Mouse (Mus musculus) kidney, adult 2 months (tissue): ENCODE results near the gene Stk19.

Source experiments
- CTCF ChIP-seq: fragments of 200-500 bp; conservative IDR thresholded peaks from 2 replicates; pipeline ENCODE4 v1.5.1; 2011; ENCODE audit warnings: low read depth, mild to moderate bottlenecking, control low read depth, low read length, moderate library complexity, mixed read lengths; ENCODE audit not compliant: insufficient read depth, insufficient read length
- POLR2A ChIP-seq: fragments of 200-500 bp; IDR thresholded peaks from one replicate; pipeline ENCODE4 v1.6.1; 2011; ENCODE audit warnings: low read depth, low read length, control low read depth

DNA sequence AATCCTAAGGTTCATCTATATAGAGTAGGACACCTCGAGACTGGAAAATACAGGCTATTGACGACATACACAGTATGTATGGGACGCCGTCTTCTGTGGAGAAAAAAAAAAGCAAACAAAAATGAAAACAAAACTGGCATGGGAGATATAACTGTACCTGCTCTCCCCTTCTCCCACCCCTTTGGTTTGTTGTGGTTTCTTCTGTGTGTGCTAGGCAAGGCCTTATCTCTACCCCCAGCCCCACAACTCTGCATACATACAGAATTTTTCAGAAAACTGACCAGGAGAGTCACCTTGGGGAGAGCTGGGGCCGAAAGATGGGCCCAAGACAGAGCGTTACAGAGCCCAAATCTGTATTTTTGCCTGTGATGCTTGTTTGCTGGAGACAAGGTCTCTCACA, 48.0 kb upstream of the Stk19 start:
- TF ChIP-seq CTCF, result no peak
- TF ChIP-seq POLR2A, result no peak
